Mouse (Mus musculus): ENCODE results near the gene Cfap206. TPM values are rescaled to one million over a fixed set of nuclear protein-coding genes. Genes with fewer than 3 reads are reported as not detected.

Cfap206 gene
- polyA plus RNA-seq, 1 experiment from 2014 or later: 20.1 TPM

Other genes starting within 250 kb of the Cfap206 start
- 56.0 and 56.5 TPM in 2 replicates for gene Akirin2, start 179.3 kb downstream of the Cfap206 start, polyA plus RNA-seq (2015; fragmentation: Nextera tagmentation; extraction: Ambion mirVana)
- 72.8 and 75.4 TPM in 2 replicates for gene Orc3, start 115.3 kb downstream of the Cfap206 start, polyA plus RNA-seq (2015; fragmentation: Nextera tagmentation; extraction: Ambion mirVana)
- gene Rars2, start 115.2 kb downstream of the Cfap206 start, polyA plus RNA-seq (2015; fragmentation: Nextera tagmentation; extraction: Ambion mirVana): 53.6 and 60.7 TPM in 2 replicates
- gene Slc35a1, start 42.8 kb downstream of the Cfap206 start, polyA plus RNA-seq (2015; fragmentation: Nextera tagmentation; extraction: Ambion mirVana): 47.7 TPM in 2 replicates
- not detected in 2 replicates for gene Gm136, start 26.1 kb upstream of the Cfap206 start, polyA plus RNA-seq (2015; fragmentation: Nextera tagmentation; extraction: Ambion mirVana)
- 47.1 and 52.0 TPM in 2 replicates for gene Smim8, start 48.2 kb upstream of the Cfap206 start, polyA plus RNA-seq (2015; fragmentation: Nextera tagmentation; extraction: Ambion mirVana)
- gene Zfp292, start 152.8 kb upstream of the Cfap206 start, polyA plus RNA-seq (2015; fragmentation: Nextera tagmentation; extraction: Ambion mirVana): 15.4 and 16.9 TPM in 2 replicates
- gene Cga, start 163.6 kb upstream of the Cfap206 start, polyA plus RNA-seq (2015; fragmentation: Nextera tagmentation; extraction: Ambion mirVana): 0.60 and 0.92 TPM in 2 replicates

All from embryonic facial prominence, embryonic 15.5 days (tissue).